Mouse (Mus musculus) liver, postnatal 0 days (tissue): ENCODE results near the gene Map4k4. TPM values are rescaled to one million over a fixed set of nuclear protein-coding genes. Genes with fewer than 3 reads are reported as not detected.

Experiments used
- ATAC-seq: fragments of 200-750 bp; cut with Nextera tagmentation; 2 replicates; pipeline ENCODE4 v1.8.0; 2017; ENCODE audit warnings: mild to moderate bottlenecking, moderate library complexity
- DNase-seq: peaks from one replicate; pipeline ENCODE4 v3.0.0-alpha.2; 2016
- H3K27ac ChIP-seq: fragments of 300-500 bp; sonication (generic); 2 replicates; pipeline ENCODE4 v1.5.1; 2014; ENCODE audit warnings: antibody characterized with exemption, moderate library complexity, mild to moderate bottlenecking, low read depth
- H3K27me3 ChIP-seq: fragments of 300-500 bp; sonication (generic); 2 replicates; pipeline ENCODE4 v1.6.1; 2014; ENCODE audit warnings: low read length, control low read depth, mixed read lengths; ENCODE audit not compliant: insufficient read depth
- H3K36me3 ChIP-seq: fragments of 300-500 bp; sonication (generic); replicated peaks from 2 replicates; pipeline ENCODE4 v1.6.1; 2014; ENCODE audit warnings: mild to moderate bottlenecking, control low read depth, low read length, moderate library complexity, mixed read lengths; ENCODE audit not compliant: insufficient read depth
- H3K4me1 ChIP-seq: fragments of 300-500 bp; sonication (generic); 2 replicates; pipeline ENCODE4 v1.6.1; 2014; ENCODE audit warnings: antibody characterized with exemption, mild to moderate bottlenecking, control low read depth; ENCODE audit not compliant: insufficient read depth
- H3K4me2 ChIP-seq: fragments of 300-500 bp; sonication (generic); 2 replicates; pipeline ENCODE4 v1.6.1; 2014; ENCODE audit warnings: low read depth, mild to moderate bottlenecking, low read length, moderate library complexity, mixed read lengths
- H3K4me3 ChIP-seq: fragments of 300-500 bp; sonication (generic); 2 replicates; pipeline ENCODE4 v1.5.1; 2014; ENCODE audit warnings: low read depth, low read length
- H3K9ac ChIP-seq: fragments of 300-500 bp; sonication (generic); replicated peaks from 2 replicates; pipeline ENCODE4 v1.6.1; 2014; ENCODE audit warnings: mild to moderate bottlenecking, moderate library complexity
- H3K9me3 ChIP-seq: fragments of 300-500 bp; sonication (generic); 2 replicates; pipeline ENCODE4 v1.6.1; 2016; ENCODE audit warnings: mild to moderate bottlenecking, control low read depth, low read length, mixed read lengths
- CTCF ChIP-seq: sonication (generic); IDR thresholded peaks from 2 replicates; pipeline ENCODE4 v1.5.1; 2016; ENCODE audit warnings: antibody characterized with exemption, low read depth
- EP300 ChIP-seq: IDR thresholded peaks from 2 replicates; pipeline ENCODE4 v1.6.1; 2016; ENCODE audit warnings: antibody characterized with exemption, low read depth, mild to moderate bottlenecking
- WGBS: fragments of 180-500 bp; shearing (Covaris S2); extraction: QIAGEN DNeasy Blood & Tissue Kit; methylation state at CpG from one replicate; pipeline ENCODE4 v1.1.7; 2014; ENCODE audit not compliant: insufficient replicate concordance; 5-methylcytosine and 5-hydroxymethylcytosine counted together
- polyA plus RNA-seq: library from polyadenylated mRNA; unstranded; fragments of >200 nt; fragmentation: Nextera tagmentation; extraction: Ambion mirVana; gene quantifications from 2 replicates; pipeline ENCODE4 v1.2.1, GENCODE M21; 2015

Gene Map4k4
- polyA plus RNA-seq, 1 experiment from 2014 or later: 4.2 TPM

DNA sequence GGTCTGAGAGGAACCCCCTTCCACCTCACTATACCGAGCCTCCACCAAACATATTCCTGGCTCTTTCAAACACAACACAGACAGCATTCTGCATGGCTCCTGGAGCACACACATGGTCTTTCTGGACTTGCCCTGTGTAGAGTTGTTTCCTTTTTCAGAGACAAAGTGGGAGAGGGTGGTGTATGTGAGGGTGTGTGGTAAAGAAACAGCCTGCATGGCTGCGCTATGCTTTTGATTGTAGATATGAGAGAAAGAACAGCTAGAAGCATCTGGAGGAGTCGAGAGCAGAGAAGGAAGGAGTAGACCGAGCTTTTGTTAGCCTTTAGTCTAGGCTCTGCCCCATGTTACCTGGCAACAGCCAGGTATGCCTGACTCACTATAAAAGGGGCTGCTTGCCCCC is 162.7 kb downstream of the Map4k4 start:
- Histone ChIP-seq H3K4me2 (no peak overlapping the region), H3K9ac (no peak overlapping the region), H3K4me1 (peaks cover 12% of the 10 kb centered on the region), H3K4me3 (no peak overlapping the region), H3K9me3 (no peaks in the 10 kb centered on the region), H3K27me3 (0 out of 2 replicates have a peak, but pooled peaks cover 2% of the 10 kb centered on the region), H3K27ac (no peak overlapping the region), H3K36me3 (no peaks in the 10 kb centered on the region)
- ATAC-seq: no peak
- no peak for TF ChIP-seq CTCF
- WGBS: 68% methylated on average over 4 of the region's 4 CpGs
- no peak for DNase-seq

GRCm38 (mm10) chr1:40064508-40064907 is 163.8 kb downstream of the Map4k4 start:
- ATAC-seq (no peak), DNase-seq (no peak)
- H3K9ac ChIP-seq: no peak overlapping the region
- H3K9me3 ChIP-seq: no peaks in the 10 kb centered on the region
- H3K27me3 ChIP-seq: 0 out of 2 replicates have a peak, but pooled peaks cover 2% of the 10 kb centered on the region
- WGBS: 67% methylated on average over 8 of the region's 8 CpGs
- no peak overlapping the region for H3K4me3 ChIP-seq
- peaks cover 4% of the 10 kb centered on the region; the same call in 1 of the 2 replicates for H3K4me1 ChIP-seq
- no peak overlapping the region for H3K4me2 ChIP-seq
- H3K36me3 ChIP-seq: no peaks in the 10 kb centered on the region
- no peak overlapping the region for H3K27ac ChIP-seq
- TF ChIP-seq EP300 (no peak), CTCF (no peak)

GRCm38 (mm10) chr1:40072558-40072957 is 171.8 kb downstream of the Map4k4 start:
- ATAC-seq (peak; percentile 79; the same call in 1 of the 2 replicates), DNase-seq (no peak)
- 76% methylated on average over 4 of the region's 4 CpGs for WGBS
- H3K9ac ChIP-seq: no peak overlapping the region
- H3K4me2 ChIP-seq: no peak overlapping the region
- no peaks in the 10 kb centered on the region; the same call in 1 of the 2 replicates for H3K4me1 ChIP-seq
- TF ChIP-seq EP300 (no peak), CTCF (no peak)
- no peaks in the 10 kb centered on the region for H3K36me3 ChIP-seq
- H3K27ac ChIP-seq: no peak overlapping the region
- no peaks in the 10 kb centered on the region for H3K27me3 ChIP-seq
- no peaks in the 10 kb centered on the region for H3K9me3 ChIP-seq
- H3K4me3 ChIP-seq: no peak overlapping the region

GRCm38 (mm10) chr1:40073779-40074178 is 173.1 kb downstream of the Map4k4 start, which contains the start of gene Il1r2:
Il1r2 (plus strand) TSS chr1:40074079.
- WGBS: 77% methylated on average over 5 of the region's 5 CpGs
- TF ChIP-seq EP300 (no peak), CTCF (no peak)

More at GRCm38 (mm10) chr1:40073779-40074178, 173.1 kb downstream of the Map4k4 start, which contains the start of gene Il1r2:
- no peak within 1 kb of the TSS for H3K4me2 ChIP-seq
- DNase-seq: no peak
- H3K4me3 ChIP-seq: no peak within 1 kb of the TSS
- no peak for ATAC-seq
- no peak within 1 kb of the TSS for H3K9ac ChIP-seq
- no peaks in the 10 kb centered on the region for H3K9me3 ChIP-seq
- no peak within 1 kb of the TSS for H3K27ac ChIP-seq
- no peaks in the 10 kb centered on the region for H3K36me3 ChIP-seq
- H3K27me3 ChIP-seq: no peaks in the 10 kb centered on the region
- no peaks in the 10 kb centered on the region; the same call in 1 of the 2 replicates for H3K4me1 ChIP-seq

Other genes starting within 250 kb of the Map4k4 start
- gene Creg2, start 249.4 kb upstream of the Map4k4 start, polyA plus RNA-seq: not detected in 2 replicates
- 0.09 TPM in 1 of 2 replicates, not detected in the other for gene Rfx8, start 179.9 kb upstream of the Map4k4 start, polyA plus RNA-seq
- gene Gm3646, start 95.6 kb upstream of the Map4k4 start, polyA plus RNA-seq: not detected in 2 replicates
- 2.7 and 3.4 TPM in 2 replicates for gene Il1r2, start 173.2 kb downstream of the Map4k4 start, polyA plus RNA-seq